Mouse (Mus musculus) fat pad, adult 2 months (tissue): ENCODE data around the gene Rab3ip.

ENCODE experiments used
- DNase-seq: peaks from one replicate; pipeline ENCODE4 v3.0.0-alpha.2; 2011; ENCODE audit warnings: low read depth, low spot score; ENCODE audit errors: extremely low read depth

Gene Rab3ip

DNA sequence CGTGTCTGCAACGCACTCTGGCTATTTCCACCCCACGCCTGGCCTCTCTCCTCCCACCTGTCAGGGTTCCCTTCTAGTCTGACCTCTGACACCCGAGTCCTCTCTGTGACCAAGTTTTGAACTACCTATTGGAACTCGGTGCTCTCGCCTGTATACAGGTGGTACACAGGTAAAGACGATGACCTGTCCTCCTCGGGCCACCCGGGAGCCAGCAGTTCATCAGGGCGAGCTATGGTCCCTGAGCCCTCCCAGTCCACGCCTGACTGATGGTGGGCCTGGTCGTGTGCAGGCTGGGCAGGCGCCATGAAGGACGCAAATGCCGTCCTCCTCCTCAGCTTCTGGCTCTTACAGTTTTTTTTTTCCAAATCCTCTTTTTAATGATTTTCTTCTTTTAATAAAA, 29.2 kb downstream of the Rab3ip start:
- DNase-seq = no peak

DNA sequence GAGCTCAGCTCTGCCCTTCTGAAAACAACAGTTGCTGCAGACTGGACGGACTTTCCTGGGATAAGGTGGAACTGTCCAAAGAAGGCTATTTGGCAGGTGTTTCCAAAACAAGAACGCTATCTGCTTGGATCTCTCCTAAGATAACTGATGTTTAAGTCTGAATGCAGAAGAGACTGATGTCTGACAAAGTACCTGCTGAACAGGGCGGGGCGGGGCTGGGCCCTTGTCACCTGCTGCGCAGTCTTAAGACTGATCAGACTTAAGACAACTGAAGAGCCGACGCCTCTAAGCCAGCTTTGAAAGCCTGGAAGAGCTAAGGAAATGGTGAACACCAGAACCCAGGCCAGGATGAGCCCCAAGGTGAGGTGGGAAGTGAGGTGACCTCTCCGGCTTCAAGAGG, 29.9 kb downstream of the Rab3ip start:
- DNase-seq = no peak

DNA sequence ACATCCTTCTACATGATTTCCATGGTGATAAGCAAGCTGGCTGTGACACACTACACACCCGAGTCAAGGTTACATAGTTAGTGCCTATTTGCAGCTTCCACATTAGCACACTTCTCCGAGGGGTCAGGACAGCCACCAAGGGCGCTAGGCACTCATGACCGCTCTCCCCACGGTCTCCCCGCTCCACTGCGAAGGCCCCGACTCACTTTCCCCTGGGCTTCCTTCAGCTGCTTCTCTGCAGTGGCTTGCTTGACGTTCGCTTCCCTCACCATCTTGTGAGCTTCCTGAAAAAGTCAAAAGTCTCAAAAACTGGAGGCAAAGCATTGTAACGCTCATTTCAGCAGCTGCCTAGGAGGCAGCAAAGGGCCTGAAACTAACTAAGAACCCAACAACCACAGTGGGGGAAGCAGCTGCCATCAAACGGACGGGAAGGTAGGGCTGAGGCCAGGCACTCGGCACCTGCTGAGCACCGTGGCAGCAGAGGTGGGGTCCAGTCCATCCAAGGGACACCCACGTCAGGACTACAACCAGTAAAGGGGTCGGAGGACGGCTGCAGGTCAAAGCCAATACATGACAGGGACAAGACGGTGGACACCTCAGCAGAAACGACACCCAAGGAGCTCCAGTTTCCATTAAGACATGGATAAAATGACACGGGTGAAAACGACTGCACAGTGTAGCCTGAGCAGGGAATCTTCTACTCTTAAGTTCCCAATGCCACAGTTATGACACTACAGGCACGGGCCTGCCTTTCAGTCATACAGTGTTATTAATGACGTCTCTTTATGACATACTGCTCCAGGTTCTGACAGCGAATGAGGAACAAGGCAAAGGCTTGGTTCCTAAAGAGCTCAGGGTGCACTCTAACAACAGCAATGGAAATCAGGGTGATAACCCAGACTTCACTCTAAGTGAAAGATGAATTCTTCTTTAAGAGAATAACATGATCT, 30.9 kb downstream of the Rab3ip start:
- no peak for DNase-seq

DNA sequence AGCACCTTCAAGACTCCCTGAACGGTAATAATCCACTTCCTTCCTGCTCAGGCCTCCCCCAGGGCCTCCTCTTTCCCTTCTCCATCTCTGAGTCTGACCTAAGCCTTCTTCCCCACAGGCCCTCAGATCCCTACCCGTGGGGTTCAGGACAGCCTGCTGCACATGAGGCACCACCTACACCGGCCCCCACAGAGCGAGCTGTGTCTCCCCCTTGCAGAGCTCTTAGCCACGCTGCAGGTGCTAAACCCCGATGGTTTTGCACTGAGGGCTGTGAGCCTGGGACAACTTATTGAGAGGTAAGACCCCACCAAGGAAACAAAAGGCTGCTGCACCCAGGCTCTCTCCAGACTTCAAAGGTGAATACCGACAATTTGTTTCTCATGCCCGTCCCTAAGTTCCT, 34.0 kb downstream of the Rab3ip start:
- no peak for DNase-seq

DNA sequence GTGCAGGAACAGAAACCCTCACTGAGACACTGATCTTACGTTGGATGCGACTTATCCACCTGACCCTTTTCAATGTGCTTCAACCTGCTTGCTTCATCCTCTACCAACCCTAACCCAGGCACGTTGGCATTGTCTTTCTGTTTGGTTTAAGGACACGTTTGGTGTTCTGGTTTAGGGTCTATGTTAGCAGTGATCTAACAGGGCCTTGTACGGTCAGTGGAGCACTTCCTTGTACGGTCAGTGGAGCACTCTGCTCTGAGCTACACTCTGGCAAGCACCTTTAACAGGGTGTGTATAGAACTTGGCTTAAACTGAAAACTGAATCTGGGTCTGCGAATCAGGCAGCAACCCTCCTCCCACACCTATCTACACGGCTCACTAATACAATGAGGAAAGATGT, 35.3 kb downstream of the Rab3ip start:
- no peak for DNase-seq

DNA sequence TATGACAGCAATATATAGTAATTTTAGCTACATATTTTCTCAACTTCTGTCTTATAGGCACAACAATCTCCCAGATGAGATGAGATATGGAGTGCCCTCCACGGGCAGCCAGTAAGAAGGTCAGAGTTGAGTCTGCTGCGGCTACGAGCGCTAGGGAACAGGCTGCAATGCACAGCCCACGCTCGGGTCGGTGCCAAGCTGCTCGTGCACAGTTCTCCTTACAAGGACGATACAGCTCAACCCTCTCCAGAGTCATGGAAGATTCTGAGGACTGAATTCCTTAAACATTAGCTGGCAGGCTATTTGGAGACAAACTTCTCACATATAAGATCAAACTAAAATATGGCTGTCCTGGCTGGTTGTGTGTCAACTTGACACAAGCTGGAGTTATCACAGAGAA, 36.0 kb downstream of the Rab3ip start:
- DNase-seq = no peak

DNA sequence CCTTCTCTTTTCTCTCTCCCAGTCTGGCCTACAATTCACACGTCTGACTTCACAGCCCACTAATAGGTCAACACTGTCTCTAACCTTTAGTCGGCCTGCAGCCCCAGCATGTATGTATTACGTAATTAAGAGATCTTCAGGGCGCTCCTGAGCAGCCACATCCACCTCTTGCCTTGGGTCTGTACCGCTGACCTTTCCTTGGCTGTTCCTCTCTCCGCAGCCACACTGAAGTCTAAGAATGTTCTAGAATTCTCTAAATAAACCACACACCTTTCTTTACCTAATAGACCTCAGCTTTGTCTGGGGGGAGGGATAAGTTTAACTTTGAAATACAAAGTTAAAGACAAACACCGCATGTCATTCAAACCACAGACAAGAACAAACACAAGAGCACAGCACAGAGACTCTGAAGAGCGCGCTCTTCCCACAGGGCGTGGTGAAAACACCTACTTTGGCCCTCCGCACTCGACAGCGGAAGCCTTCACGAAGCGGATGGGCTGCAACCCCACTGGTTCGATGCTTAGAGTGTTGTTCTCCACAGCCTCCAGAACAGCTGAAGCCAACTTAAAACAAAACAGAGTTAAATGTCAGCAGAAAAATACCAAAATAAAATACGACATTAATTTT, 36.8 kb downstream of the Rab3ip start:
- DNase-seq = no peak

DNA sequence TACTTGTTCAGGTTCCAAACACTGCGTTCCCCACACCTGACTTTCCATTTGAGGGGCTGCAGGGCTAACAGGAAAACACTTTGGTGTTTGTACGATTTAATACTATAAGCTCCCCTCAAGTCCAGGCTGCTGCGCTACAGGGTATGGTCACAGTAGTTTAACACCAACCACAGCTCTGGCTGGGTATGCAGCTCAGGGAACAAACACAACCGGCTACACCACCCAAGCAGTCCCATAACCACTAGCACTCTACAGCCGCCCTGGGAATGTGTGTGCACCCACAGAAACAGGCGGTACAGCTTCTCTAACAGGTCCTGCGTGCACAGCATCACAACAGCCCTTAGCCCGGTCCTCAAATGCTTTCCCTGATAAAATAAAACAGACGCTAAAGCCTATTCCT, 37.7 kb downstream of the Rab3ip start:
- DNase-seq = no peak

DNA sequence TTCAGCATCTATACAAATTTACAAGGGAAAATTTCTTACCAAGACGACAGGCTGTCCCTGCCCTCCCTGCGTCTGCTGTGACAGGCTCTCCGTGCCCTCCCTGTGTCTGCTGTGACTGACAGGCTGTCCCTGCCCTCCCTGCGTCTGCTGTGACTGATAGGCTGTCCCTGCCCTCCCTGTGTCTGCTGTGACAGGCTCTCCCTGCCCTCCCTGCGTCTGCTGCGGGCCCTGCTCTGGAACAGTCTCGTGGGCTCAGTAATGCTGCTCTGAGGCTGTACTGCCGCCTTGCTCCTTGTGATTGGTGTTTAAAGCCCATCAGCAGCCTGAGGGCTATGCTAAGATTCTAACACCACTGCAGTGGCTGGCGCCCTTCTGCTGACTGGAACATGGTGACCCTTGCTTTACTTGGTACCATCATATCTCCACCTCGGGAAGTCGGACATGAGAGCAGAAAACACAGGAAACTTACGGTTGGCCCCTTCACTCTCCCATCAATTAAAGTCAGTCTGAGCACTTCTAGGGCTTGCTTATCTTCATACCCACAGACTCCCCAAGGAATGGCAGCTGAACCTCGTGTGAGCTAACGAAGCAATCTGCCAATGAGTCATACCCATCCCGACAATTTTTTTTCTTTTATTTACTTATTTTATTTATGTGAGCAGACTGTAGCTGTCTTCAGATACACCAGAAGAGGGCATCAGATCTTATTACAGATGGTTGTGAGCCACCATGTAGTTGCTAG, 41.5 kb downstream of the Rab3ip start:
- DNase-seq = no peak

DNA sequence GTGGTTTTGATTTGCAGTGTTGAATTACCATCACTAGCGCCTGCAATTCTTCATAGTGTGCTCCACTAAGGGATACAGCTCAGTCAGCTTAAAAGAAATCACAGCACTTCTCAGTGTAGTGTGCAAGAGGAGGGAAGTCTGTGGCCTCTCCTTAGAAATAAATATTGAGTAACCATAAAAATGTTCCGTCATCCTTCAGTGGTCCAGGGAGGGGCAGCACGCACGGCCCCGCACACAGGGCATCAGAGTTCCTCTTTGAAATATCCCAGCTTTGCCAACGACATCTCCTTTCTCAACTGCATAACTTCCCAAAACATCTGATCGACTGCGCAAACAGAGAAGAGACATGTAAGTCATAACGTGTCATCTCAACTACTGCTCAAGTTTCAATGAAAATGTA, 43.8 kb downstream of the Rab3ip start:
- DNase-seq = no peak

DNA sequence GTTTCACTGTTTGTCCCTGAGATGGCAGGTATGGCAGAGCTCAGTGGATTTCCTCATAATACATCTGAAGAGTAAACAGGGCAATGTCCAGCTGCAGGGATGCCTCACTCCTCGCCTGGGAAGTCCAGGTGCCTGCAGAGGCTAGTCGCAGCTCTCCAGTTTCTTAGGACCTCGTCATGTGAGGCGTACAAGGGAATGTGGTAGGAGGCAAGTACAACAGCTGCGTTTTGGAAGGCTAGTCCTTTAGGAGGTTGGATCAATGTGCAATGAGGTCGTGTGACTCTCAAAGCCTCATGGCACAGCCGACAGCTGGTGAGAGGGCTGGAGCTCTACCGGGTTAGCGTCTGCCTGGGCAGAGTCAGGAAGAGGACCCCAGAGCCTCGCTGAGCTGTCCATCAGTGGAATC, 46.1 kb downstream of the Rab3ip start:
- no peak for DNase-seq

DNA sequence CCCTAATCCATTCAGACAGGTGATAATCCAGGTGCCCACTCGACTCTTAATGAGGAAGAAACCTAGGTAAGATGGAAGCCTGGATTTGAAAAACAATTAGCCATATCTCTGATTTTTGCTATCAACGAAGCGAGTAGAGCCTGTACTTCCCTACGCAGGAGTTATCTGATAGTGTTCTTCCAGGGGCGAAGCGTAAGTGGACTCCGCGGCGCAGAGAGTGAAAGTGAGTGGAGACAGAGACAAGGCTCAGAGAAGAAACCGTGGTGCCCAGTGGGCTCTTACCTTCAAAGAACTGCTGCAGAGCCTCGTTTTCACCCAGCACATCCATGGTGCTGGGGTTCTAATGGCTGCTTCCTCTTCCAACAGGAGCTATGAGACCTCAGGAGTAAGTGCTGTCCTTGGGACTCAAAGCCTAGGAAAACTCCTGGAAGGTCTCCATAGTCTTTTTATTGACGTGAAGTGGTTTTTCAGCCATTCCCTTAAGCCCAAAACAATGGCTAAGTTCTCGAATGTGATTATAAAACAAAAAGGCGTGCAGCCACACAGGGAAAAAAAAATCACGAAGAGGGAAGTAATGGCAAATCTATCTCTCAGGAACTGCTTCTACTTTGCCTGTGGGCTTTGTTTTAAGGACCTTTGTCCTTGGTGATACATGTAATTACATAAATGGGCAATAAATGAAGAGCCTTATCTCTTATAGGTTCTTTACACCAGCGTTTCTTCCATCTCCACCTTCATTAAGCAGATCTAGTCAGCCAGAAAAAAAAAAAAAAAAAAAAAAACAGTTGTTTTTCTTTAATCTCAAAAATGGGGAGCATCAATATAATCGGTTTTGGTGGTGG, 54.0 kb downstream of the Rab3ip start, which contains the start of gene Myrfl:
Gene Myrfl, minus strand, starts transcription at position 584 of the 842 bp plus-strand sequence.
- no peak for DNase-seq

DNA sequence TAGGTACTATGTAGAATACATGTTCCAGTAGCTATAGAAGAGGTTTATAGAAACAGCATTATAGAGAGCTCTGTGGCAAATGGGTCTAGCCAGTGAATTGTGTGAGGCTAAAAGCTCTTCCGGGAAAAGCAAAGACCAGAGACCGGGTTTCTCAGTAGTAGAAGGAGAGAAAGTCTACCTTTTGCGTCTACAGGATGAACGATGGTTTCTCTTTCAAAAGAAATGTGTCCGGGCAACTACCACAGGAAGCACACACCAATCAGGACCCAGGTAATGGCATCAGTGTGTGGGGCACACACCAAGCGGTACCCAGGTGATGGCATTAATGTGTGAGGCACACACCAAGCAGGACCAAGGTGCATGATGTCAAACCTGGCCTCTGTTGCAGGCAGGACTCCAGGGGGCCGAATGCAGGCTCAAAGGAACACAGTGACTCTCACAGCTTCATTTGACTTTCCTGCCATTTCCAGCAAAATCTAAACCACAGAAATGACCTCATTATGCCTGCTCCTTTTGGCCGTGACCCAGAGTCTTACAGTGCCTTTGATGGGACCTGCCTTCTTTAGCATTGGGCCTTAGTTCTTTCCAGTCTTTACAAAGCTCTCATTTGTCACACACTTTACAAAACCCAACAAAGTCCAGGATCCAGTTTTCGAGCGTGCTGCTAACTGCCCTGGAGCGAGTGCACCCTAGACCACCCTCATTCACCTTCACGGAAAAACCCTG, 55.3 kb downstream of the Rab3ip start:
- no peak for DNase-seq

DNA sequence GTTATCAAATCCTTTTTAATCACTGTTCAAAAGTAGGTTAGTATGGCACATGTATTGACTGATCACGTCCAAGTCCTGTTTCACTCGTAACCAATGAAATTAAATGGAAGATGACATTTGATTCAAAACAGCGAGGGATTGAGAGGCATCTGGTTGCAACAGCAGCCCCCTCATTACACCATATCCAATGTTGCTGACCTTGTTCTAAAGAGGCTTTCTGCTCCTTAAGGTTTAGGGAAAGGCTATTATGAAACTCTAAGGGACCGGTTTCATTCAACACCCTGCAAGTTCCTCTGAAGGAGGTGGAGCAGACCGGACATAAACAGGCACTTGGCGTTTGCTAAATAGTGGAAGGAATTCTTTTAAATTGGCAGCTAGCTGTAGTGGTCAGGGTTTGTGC, 56.0 kb downstream of the Rab3ip start:
- DNase-seq = no peak

DNA sequence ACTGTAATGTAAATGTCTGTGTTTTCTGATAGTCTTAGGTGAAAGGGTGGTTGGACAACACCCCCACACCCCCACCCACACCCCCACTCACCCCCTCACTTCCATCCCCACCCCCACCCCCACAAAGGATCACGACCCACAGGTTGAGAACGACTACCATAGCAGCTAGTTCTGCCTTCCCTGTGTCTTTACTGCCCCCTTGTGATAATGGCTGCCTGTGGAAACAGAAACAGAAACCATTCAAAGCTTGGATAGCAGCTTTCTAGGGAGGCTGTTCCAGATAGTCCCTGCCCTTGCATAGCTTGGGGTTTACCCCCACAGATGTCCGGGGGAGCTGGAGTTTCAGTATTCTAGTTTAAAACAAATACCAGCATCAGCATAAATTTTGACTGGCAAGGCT, 56.8 kb downstream of the Rab3ip start:
- DNase-seq = no peak

DNA sequence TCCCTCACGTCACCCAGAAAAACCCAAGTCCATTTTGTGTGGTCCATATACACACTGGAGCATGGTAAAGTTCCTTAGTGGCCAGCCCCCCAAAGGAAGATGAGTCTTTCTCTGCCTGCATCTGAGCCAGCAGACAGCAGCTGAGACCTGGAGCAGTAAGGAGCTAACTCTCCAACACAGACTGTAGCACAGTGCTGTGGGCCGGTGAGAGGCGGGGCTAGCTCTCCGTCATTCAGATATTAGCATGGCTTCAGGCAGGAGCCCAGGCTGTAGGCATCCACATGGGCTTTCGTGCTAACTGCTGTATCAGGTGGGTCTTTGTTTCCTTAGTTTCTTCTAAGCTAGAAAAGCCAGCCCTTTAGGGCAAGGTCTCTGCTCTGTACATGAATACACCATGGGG, 60.0 kb downstream of the Rab3ip start:
- DNase-seq = no peak

DNA sequence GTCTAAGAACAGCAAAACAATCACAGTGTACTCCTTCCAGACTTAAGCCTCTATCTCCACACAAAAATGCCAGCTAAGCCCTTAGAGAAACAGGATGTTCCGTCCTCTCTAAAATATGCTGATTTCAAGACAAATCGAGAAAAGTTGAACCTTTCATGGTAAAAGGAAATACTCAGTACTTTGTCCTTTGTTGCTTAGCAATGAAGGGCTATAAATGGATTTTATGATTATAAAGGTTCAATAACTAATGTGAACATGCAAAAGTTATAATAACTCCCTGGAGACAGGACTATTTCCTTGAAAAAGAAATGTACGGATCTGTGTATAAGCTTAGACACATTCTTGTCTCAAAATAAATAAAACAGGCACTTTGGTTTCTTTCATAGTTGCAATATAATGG, 66.0 kb downstream of the Rab3ip start:
- no peak for DNase-seq

DNA sequence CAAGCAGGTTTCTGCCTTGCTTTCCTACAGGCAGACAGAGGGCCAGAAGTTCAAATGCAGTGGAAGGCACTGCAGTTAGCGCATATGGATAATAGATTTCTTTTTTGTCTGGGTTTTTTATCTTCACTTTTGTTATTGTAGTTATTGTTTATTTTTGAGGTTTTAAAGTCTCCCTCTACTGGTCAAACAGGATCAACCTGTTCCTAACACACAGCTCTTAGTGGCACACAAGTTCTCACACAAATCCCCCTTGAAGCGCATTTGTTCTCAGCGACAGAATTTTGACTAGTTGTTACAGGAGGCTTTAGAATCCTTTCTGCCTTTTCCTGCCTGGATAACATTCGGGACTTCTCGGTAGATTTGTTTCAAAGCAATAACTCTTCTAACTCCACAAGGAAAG, 67.0 kb downstream of the Rab3ip start:
- DNase-seq = no peak

DNA sequence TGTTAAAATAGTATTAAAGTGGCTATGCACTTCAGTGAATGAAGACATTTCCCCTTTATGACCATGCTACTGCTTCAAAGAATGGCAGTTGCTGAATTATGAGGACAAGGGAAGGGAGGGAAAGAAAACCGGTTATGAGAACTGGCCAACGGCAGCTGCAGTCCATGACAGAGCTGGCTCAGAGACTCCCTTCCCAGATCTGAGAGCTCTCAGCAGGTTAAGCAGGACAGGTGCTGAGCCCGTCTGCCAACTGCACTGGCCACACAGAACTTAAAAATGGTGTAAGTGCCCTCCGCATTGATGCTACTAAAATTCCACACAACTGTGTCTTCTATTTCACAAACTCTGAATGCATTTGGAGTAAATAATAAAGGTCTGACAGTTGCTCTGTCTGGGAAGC, 73.1 kb downstream of the Rab3ip start:
- no peak for DNase-seq

DNA sequence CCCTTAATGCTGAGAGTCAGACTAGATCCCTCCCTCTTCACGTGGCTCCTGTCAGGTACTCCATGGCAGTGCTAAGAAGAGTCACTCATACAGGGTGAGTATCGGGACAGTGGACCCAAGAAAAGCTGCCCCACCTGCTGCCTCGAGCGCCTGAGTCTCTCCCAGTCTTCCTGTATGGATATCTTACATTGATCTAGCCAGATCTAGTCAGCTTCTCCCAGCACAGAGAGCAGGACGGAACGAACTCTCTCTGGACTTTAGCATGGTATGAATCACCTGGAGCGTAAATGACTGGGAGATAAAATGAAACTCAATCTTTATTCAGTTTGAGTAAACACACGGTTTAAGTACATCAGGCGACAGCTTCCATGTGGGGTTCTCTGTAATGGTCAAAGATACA, 76.1 kb downstream of the Rab3ip start:
- no peak for DNase-seq
